Mouse (Mus musculus) kidney, postnatal 0 days (tissue): ENCODE results near the gene Limk1. TPM values are rescaled to one million over a fixed set of nuclear protein-coding genes. Genes with fewer than 3 reads are reported as not detected.

Source experiments
- ATAC-seq: fragments of 200-750 bp; cut with Nextera tagmentation; replicated peaks from 2 replicates; pipeline ENCODE4 v1.8.0; 2017; ENCODE audit warnings: low read depth, moderate number of reproducible peaks, moderate TSS enrichment, moderate library complexity; ENCODE audit not compliant: low FRiP score
- DNase-seq: peaks from one replicate; pipeline ENCODE4 v3.0.0-alpha.2; 2016; ENCODE audit warnings: low spot score
- H3K27ac ChIP-seq: fragments of 300-500 bp; sonication (generic); 2 replicates; pipeline ENCODE4 v1.5.1; 2014; ENCODE audit warnings: mild to moderate bottlenecking
- H3K27me3 ChIP-seq: fragments of 300-500 bp; sonication (generic); 2 replicates; pipeline ENCODE4 v1.6.1; 2014; ENCODE audit warnings: low read length, mixed read lengths; ENCODE audit not compliant: insufficient read depth
- H3K36me3 ChIP-seq: fragments of 300-500 bp; sonication (generic); 2 replicates; pipeline ENCODE4 v1.6.1; 2014; ENCODE audit warnings: low read length, mixed read lengths; ENCODE audit not compliant: insufficient read depth
- H3K4me1 ChIP-seq: fragments of 300-500 bp; sonication (generic); replicated peaks from 2 replicates; pipeline ENCODE4 v1.6.1; 2014; ENCODE audit warnings: antibody characterized with exemption, low read length, mixed read lengths; ENCODE audit not compliant: insufficient read depth
- H3K4me2 ChIP-seq: fragments of 300-500 bp; sonication (generic); 2 replicates; pipeline ENCODE4 v1.6.1; 2014; ENCODE audit warnings: mild to moderate bottlenecking, low read length, moderate library complexity, mixed read lengths
- H3K4me3 ChIP-seq: fragments of 300-500 bp; sonication (generic); replicated peaks from 2 replicates; pipeline ENCODE4 v1.5.1; 2014; ENCODE audit warnings: low read depth, low read length
- H3K9ac ChIP-seq: fragments of 300-500 bp; sonication (generic); 2 replicates; pipeline ENCODE4 v1.6.1; 2014; ENCODE audit warnings: low read depth, low read length
- H3K9me3 ChIP-seq: fragments of 300-500 bp; sonication (generic); replicated peaks from 2 replicates; pipeline ENCODE4 v1.6.1; 2016; ENCODE audit warnings: low read length, inconsistent platforms, mixed read lengths
- CTCF ChIP-seq: IDR thresholded peaks from 2 replicates; pipeline ENCODE4 v1.5.1; 2016; ENCODE audit warnings: antibody characterized with exemption, low read depth, mild to moderate bottlenecking, moderate library complexity
- WGBS: fragments of 180-500 bp; shearing (Covaris S2); extraction: QIAGEN DNeasy Blood & Tissue Kit; methylation state at CpG from one replicate; pipeline ENCODE4 v1.1.7; 2014; 5-methylcytosine and 5-hydroxymethylcytosine counted together
- polyA plus RNA-seq: library from polyadenylated mRNA; unstranded; fragments of >200 nt; fragmentation: Nextera tagmentation; extraction: Ambion mirVana; gene quantifications from 2 replicates; pipeline ENCODE4 v1.2.1, GENCODE M21; 2015

The Limk1 gene
- polyA plus RNA-seq, 1 experiment from 2014 or later, result 3.4 TPM

- H3K4me2 ChIP-seq, result 0 out of 2 replicates have a peak overlapping the region, but pooled peaks have one; percentile 5
Measured at GRCm38 (mm10) chr5:134680238-134680637, 8.2 kb downstream of the Limk1 start.

DNA sequence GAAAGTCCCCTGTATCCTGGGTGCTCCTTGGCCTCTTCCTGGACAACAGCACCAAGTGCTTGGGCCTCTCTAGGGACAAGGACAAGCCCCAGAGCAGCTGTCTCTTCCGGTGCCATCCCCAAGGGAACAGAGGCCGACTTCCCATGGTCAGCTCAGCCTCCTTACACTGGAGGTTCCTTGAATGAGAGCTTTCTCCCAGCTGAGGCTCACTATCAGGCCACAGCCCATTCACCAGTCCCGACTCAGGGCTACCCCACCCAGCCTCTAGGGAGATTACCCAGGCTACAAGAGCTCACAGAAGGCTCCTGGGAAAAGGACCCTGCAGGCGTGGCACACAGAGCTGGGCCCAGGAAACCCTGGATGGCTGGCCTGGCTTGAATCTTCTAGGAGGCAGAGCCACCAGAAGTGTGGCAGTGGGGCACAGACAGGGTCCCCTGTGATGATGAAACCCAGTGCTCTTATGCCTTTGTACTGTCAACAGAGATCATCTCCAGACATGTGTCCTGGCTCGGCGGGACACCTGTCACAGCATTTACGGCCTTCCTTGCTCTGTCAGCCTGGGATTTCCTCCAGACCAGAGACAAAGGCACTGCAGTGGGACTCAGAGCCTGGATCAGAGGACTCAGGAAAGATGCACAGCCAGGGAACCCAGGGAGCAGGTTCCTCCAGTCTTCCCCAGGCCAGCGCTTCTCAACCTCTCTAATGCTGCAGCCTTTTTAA is 9.4 kb downstream of the Limk1 start:
- no peak for TF ChIP-seq CTCF
- no peak for DNase-seq
- Histone ChIP-seq H3K27me3 (no peaks in the 10 kb centered on the region), H3K4me1 (peaks cover 24% of the 10 kb centered on the region; the same call in 1 of the 2 replicates), H3K4me2 (no peak overlapping the region), H3K27ac (peak overlapping the region; percentile 13; the same call in 1 of the 2 replicates), H3K36me3 (no peaks in the 10 kb centered on the region), H3K9me3 (no peaks in the 10 kb centered on the region), H3K9ac (0 out of 2 replicates have a peak overlapping the region, but pooled peaks have one; percentile 5), H3K4me3 (no peak overlapping the region)
- WGBS, result 67% methylated on average over 8 of the region's 8 CpGs
- ATAC-seq, result no peak

More at GRCm38 (mm10) chr5:134680238-134680637, 8.2 kb downstream of the Limk1 start:
- no peaks in the 10 kb centered on the region for H3K9me3 ChIP-seq
- no peak for TF ChIP-seq CTCF
- WGBS, result 47% methylated on average over 12 of the region's 12 CpGs
- no peaks in the 10 kb centered on the region for H3K36me3 ChIP-seq
- DNase-seq (peak; percentile 47), ATAC-seq (peak; percentile 19; the same call in 1 of the 2 replicates)
- no peak overlapping the region for H3K4me3 ChIP-seq
- no peaks in the 10 kb centered on the region for H3K27me3 ChIP-seq
- H3K4me1 ChIP-seq, result peaks cover 23% of the 10 kb centered on the region; the same call in 1 of the 2 replicates
- H3K27ac ChIP-seq, result no peak overlapping the region
- no peak overlapping the region for H3K9ac ChIP-seq

- Histone ChIP-seq H3K9ac (no peak overlapping the region), H3K36me3 (no peaks in the 10 kb centered on the region), H3K9me3 (no peaks in the 10 kb centered on the region), H3K4me1 (peaks cover 24% of the 10 kb centered on the region; the same call in 1 of the 2 replicates), H3K4me3 (no peak overlapping the region), H3K27ac (no peak overlapping the region), H3K27me3 (no peaks in the 10 kb centered on the region), H3K4me2 (no peak overlapping the region)
- WGBS, result 79% methylated on average over 3 of the region's 3 CpGs
- ATAC-seq (no peak), DNase-seq (no peak)
- no peak for TF ChIP-seq CTCF
Measured at GRCm38 (mm10) chr5:134678031-134678430, 10.4 kb downstream of the Limk1 start.

DNA sequence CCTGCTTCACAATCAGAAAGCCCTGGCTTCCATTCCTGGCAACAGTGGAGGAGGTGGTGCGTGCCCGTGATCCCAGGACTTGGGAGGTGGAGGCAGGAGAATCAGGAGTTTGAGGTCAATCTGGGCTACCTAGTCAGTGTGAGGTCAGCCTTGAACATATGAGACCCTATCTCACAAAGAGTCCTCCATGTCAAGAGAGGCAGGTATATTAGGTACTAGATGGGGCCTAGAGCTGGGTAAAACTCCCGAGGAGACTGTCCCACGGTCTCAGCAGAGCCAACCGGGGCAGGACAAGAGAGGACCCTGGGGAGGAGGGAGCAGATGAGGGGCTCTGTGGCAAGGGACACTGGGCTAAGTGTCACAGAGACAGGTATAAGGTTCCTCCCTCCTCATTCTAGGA is 10.9 kb downstream of the Limk1 start:
- Histone ChIP-seq H3K9me3 (no peaks in the 10 kb centered on the region), H3K9ac (no peak overlapping the region), H3K4me2 (no peak overlapping the region), H3K36me3 (no peaks in the 10 kb centered on the region), H3K27ac (no peak overlapping the region), H3K4me1 (peaks cover 24% of the 10 kb centered on the region; the same call in 1 of the 2 replicates), H3K27me3 (no peaks in the 10 kb centered on the region), H3K4me3 (no peak overlapping the region)
- DNase-seq, result no peak
- ATAC-seq, result no peak
- WGBS, result 91% methylated on average over 5 of the region's 5 CpGs
- no peak for TF ChIP-seq CTCF

DNA sequence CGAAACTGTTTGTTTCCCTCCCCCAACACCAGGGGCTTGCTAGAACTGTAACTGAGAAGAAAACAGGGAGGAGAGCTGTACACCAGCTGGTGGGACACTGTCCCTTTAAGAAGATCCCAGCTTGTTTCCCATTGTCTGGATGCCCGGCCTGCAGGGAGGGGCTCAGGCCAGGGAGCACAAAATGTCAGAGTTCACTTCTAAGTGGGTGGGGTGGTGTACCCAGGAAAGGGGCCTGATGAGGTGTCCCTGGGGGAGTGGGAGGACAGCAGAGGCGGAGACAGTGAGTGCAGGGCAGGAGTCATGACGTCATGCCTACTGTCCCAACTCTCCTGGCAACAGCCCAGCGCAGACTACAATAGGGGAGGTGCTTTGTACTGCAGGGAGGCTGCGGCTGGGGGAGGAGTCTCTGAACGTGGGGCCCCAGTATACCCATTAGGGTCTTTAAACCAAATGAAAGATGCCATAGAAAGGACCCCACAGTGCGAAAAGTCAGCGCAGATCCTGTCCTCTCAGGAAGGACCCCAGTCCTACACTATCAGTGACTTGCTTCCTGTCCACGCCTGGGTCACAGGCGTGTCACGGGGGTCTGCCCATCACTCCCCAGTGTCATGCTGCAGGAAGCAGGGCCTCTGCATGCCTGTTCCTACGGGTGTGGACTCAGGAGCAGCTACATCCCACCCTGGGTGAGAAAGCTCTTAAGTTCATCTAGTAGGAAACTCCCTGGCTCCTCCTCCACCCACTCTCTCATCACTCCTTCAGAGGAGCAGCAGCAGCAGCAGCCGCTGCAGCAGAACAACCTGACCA is 12.2 kb downstream of the Limk1 start:
- peaks cover 24% of the 10 kb centered on the region; the same call in 1 of the 2 replicates for H3K4me1 ChIP-seq
- TF ChIP-seq CTCF, result no peak
- no peaks in the 10 kb centered on the region for H3K36me3 ChIP-seq
- H3K4me2 ChIP-seq, result peak overlapping the region; percentile 56
- H3K27me3 ChIP-seq, result no peaks in the 10 kb centered on the region
- peak overlapping the region; percentile 51 for H3K9ac ChIP-seq
- ATAC-seq (peak; percentile 76), DNase-seq (peak; percentile 95)
- H3K27ac ChIP-seq, result peak overlapping the region; percentile 85
- H3K9me3 ChIP-seq, result no peaks in the 10 kb centered on the region
- WGBS, result 3% methylated on average over 14 of the region's 14 CpGs
- peak overlapping the region; percentile 27 for H3K4me3 ChIP-seq

DNA sequence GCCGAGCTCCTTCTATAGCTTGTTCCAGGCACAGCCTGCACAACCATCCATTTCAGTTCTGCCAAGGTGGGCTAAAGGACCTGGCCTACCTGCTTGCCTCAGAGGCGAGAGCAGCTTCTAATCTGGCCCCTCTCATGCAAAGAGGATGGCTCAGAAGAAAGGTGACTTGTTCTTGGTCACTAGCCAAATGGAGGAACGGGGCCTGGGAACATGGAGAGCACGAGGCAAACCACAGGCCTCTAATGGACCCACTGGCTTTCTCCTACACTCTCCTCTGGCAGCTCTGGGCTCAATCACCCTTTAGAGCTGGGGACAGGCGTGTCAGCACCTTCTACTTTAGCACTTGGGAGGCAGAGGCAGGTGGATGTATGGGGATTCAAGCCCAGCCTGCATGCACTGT is 13.4 kb downstream of the Limk1 start:
- 76% methylated on average over 5 of the region's 5 CpGs for WGBS
- H3K4me3 ChIP-seq, result no peak overlapping the region
- no peaks in the 10 kb centered on the region for H3K27me3 ChIP-seq
- no peaks in the 10 kb centered on the region for H3K9me3 ChIP-seq
- DNase-seq, result no peak
- H3K36me3 ChIP-seq, result no peaks in the 10 kb centered on the region
- peaks cover 18% of the 10 kb centered on the region; the same call in 1 of the 2 replicates for H3K4me1 ChIP-seq
- no peak for TF ChIP-seq CTCF
- no peak overlapping the region for H3K4me2 ChIP-seq
- peak overlapping the region; percentile 85; the same call in 1 of the 2 replicates for H3K27ac ChIP-seq
- ATAC-seq, result no peak
- no peak overlapping the region; the same call in 1 of the 2 replicates for H3K9ac ChIP-seq
